Mouse (Mus musculus) mouse embryonic stem cell (cell line): ENCODE data around the gene Cadm3.

Source experiments
- in situ Hi-C, 2 experiments: fragments of 300-500 bp; cut with MboI; formaldehyde crosslinking; loops; 1 replicate in 1 of 2; 3 replicates in 1 of 2; pipeline ENCODE4 v1.14.3; 2019 to 2020; ENCODE audit warnings: low sequenced_read_pairs in 2 of 2, low pct_unique_long_range_greater_than_20kb in 1 of 2, mixed read lengths in 1 of 2; ENCODE audit not compliant: unreplicated experiment in 1 of 2

The Cadm3 gene

DNA sequence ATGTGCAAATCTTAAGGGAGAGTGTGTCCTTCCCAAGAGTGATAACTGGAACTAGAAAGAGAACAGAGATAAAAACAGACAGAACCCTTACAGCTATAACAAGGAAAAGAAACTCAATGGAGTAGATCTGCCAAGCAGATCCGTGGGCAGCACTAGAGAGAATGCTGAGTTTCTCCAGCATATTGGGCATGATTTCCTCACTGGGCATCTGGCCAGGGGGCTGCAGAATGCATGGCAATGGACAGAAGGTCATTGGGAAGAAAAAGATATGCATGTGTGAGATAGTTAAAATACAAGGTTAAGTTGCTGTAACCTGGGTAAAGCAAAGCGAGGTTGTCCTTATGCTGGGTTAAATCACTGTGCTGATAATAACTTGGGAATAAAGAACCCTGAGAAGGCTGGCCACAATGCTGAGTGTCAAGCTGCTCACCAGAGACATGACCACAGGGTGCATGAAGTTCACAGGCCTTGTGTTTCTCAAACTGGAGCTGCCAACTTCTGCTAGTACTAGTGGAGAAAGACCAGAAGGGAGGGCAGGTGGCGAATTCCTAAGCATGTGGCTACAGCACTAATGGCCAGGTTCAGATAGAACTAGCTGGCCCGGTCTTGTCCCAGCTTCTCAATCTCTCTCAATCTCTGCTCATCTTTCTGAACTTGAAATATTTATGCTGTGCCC, 3.2 kb downstream of the Cadm3 start:
- in situ Hi-C loops, result no loop called here

DNA sequence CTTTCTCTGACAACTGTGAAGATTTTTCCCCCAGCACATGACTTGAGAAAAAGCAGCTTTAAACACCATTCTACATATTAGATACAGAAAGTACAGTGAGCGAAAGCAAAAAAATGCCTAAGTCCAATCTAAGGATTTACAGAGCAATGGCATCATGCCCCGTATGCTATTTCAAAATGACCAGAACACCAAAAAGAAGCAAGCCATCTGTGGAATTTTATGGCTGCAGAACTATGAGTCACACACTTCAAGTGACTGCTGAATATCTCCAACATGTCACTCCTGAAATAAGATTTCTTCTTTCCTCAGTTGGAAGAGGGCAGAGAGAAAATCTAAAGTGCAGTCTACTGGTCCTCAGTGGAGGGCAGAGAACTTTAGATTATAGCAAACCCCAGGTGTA, 4.1 kb downstream of the Cadm3 start:
- in situ Hi-C loops, result no loop called here

DNA sequence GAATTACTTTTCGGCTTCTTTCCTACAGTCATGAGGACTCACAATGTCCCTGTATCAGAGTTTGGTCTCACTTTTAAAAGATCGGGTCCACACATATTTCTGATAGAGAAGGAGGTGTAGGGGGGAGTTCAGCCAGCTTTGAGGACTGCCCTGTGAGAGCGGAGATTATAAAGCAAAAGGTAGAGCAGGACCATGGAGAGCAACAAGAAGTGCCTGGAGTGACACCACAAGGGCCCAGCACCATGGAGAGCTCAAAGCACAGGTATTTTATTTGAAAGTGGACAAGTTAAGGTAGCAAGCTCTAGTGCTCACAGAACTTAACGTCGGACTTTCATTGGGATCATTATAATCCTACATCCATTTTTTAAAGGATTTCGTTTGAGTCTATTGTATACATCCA, 5.8 kb downstream of the Cadm3 start:
- in situ Hi-C loops, result no loop called here

DNA sequence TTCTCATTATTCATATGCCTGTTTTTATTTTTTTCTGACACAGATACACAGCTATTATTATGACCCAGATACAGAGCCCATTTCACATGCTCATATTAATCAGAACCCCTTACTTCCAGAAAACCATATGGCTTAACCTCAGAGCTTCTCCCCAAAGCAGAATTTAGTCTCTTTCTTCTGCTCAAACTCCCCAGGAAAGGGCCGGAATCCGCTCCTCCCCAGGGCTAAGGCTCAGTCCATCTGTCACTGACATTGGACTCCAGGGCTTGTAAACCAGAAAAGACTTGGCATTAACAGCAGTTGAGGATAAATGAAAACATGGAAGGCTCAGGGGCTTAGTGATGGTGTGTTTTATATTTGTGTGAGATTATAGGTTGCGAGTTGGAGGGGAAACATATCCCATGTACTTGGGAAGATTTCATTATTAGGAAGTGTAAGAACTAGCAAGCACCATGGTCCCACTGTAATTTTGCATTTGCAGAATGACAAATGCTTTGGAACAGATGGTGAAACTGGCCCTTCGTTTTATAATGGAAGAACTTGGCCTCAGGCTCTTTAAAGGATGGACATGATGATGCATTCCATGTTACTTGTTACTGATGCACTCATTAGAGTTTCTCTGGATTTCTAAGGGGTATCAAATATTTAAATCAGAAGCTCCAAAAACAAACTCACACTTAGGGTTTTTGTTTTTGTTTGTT, 7.8 kb downstream of the Cadm3 start:
- in situ Hi-C loops, result no loop called here

DNA sequence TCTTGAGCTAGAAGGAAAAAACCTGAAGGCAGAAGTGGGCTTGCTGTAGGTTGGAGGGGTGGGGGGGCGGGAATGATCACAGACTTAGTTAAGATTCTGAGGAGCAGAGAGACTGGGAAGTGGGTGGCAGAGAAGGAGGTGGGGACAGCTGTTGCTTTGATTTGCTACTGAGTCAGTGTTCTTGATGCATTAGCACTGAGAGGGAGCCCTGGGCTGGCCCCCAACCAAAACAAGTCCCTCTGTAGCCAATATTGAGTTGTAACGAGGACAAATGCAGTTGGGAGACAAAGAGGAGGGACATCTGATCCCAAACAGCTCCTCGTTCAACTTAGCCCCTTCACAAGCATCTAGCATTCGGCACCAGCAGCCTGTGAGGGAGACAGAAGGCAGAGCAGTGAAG, 9.7 kb downstream of the Cadm3 start:
- in situ Hi-C loops, result no loop called here

DNA sequence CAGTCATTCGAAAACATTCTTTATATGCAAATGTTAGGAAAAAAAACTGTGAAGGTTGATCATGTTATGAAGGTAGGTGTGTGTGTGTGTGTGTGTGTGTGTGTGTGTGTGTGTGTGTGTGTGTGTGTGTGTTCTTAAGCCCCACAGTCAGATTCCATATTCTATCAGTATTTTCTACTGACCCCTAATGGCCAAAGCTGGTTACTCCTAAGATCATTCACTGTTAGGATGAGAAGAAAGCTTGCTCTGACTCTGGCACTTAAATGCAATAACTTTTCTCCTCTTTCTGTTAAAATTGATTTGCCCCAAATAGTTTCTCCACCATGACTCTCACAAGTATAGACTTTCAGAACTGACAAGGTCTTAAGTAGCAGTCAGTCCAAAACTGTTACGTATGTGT, 10.8 kb downstream of the Cadm3 start:
- in situ Hi-C loops, result no loop called here

DNA sequence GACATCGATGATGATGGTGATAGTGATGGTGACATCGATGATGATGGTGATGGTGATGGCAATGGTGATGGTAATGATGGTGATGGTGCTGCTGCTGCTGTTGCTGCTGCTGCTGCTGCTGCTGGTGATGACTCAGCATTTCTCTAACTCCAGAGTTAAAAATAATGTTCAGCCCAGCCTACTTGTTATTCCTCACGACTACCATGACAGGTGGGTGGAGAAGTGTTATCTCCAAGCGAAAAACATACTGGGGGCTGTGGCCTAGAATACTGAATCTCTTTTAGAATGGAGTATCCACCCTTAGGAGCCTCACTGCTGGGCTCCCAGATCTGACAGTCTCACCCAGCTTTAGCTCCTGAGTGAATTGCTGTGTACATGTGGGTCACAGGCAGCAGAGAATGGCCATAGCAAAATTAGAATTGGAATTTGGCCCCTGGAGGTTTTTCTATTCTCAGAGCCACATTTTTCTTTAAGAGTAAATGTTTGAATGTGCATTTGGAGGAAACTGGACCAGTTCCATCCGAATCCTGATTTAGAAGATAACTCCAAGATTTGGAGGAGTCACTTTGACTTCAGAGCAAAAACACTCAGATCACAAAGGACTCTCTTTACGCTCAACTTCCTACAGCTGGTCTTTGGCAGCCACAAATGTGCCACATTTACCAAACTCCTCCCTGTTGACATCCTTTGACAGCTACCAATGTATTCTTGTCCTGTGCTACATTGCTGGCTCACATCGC, 12.2 kb downstream of the Cadm3 start:
- in situ Hi-C loops, result no loop called here

DNA sequence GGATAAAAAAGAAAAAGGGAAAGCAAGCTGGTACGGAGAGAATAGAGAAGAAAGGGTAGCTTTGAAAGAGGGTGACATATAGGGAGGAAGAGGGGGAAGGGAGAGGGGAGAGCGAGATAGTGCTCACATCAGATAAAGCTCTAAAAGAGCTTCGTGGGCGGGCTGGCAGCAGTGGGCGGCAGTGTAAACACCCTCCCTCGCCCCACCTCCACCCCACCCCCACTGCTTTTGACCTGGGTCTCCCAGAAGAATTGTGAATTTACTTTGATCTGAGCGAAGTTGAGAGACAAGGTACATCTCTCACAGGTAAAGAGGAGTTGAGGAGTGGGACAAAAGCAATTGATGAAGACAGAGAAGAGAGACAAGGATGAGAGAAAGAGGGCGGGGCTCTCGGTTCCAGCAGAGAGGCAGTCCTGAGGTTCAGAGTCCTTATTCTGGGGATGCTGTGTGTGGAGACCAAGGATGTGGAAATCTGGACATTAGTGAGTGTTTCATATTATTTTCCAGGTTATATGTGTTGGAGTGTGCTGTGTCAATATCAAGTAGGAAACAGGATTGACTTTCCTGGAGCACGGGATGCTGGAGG, 17.0 kb downstream of the Cadm3 start, which contains the start of gene Aim2:
Gene Aim2, plus strand, starts transcription at position 508 of the 586 bp plus-strand sequence.
- in situ Hi-C loops, result no loop called here

DNA sequence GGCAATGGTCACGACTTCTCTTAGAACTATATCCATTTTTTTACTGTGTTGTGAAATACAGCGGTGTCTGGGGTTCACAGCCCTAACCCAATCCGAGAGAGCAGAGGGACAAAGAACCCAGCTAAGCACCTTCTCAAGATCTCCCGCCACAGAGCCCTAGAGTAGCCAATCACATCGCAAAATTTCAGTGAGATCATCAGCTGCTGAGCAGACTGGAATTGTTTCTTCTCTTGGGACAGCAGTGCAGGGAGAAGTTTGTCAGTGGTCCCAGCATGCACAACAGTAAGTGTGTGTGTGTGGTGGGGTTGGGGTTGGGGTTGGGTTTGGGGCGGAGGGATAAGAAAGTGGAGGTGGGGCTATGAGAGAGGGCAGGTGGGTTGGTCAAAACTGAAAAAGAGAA, 17.5 kb downstream of the Cadm3 start:
- in situ Hi-C loops, result loop anchor here in 1 of 2 experiments (25.0 kb wide), 1 partner anchor 938 kb away; no protein-coding TSS in a partner anchor

DNA sequence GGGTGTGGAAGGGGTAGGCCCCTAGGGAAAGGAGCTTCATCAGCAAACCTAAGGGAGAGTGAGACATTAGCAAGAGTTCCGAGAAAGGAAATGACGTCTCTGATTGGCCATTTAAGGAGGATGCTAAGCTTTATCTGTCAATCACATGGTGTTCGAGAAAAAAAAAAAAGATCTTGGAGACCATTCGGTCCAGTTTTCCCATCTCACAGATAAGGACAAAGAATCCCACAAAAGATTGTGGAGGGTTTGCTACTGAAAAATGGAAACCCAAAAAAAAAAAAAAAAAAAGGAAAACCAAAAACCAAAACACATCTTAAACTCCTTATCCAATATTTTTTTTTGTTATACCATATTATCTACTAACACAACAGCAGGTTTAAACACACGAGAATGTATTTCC, 18.3 kb downstream of the Cadm3 start:
- in situ Hi-C loops, result loop anchor here in 1 of 2 experiments (25.0 kb wide), 1 partner anchor 937 kb away; no protein-coding TSS in a partner anchor

DNA sequence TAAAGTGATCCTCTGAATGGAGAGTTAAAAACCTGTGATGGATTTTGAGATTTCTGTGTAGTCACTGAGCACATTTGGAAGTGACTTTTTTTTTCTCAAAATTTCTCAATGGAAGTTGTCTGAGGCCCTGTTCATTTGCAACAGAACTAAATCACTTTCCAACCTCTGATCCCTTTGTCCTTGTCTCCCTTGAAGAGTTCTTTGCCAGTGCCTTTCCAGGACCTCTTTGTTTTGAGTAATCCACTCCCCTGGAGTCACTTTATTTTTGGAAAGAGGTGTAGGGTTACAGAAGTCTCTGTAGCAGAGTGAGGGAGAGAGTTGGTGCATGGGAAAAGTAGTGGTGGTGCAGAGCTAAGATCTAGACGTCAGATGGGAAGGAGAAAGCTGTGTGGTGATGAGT, 19.0 kb downstream of the Cadm3 start:
- in situ Hi-C loops, result loop anchor here in 1 of 2 experiments (25.0 kb wide), 1 partner anchor 936 kb away; no protein-coding TSS in a partner anchor

DNA sequence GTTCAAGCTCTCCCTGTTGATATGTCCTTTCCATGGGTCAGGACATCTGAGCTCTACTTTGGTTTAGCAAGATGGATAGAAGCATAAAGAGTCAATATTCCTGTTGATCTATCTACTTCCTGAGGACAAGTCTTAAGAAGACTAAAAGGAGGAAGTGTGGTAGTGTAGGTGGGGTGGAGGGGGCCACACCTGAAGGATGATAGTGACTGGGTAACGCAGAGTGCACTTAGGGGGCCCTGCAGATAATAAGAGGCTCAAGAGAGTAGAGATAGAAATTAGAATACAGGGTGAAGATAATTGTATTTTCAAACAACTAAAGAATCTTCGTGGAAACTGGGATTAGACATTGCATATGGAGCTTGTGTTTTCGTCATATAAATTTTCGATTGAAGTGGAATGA, 22.4 kb downstream of the Cadm3 start:
- in situ Hi-C loops, result loop anchor here in 1 of 2 experiments (25.0 kb wide), 1 partner anchor 933 kb away; no protein-coding TSS in a partner anchor

DNA sequence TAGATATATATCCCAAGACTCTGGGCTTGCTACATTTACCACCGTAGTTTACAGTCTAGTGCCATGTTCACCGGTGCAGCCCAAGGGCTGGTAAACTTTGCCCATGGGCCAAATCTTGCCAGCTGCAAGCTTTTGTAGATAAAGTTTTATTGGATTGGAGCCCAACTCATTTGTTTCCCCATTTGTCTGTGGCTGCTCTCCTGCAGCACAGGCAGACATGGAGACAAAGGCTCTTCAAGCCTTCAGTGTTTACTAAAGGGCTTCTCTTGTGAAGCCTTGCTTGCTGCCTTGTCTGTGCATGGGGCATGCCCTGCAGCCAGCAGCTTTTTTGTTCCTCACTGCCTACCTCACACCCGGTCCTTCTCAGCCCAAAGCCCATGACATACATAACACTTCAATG, 23.6 kb downstream of the Cadm3 start:
- in situ Hi-C loops, result loop anchor here in 1 of 2 experiments (25.0 kb wide), 1 partner anchor 932 kb away; no protein-coding TSS in a partner anchor

DNA sequence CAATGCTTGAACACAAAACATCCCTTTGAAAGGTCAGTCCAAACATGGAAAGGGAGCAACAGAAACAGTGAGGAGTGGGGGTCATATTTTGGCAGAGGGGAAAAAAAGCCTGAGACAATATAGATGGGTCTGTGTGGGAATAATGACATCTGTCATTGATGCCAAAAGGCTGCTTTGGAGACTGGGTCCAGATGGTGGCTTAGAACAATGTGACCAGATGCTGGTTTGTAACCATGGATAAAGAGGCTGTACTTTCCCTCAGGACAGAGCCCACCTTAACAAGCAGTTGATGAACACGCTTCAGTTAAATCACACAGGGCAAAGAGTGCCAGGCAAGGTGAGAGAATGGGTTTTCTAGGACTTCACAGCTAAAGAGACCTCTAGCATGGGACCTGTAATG, 25.1 kb downstream of the Cadm3 start:
- in situ Hi-C loops, result loop anchor here in 1 of 2 experiments (25.0 kb wide), 1 partner anchor 930 kb away; no protein-coding TSS in a partner anchor

DNA sequence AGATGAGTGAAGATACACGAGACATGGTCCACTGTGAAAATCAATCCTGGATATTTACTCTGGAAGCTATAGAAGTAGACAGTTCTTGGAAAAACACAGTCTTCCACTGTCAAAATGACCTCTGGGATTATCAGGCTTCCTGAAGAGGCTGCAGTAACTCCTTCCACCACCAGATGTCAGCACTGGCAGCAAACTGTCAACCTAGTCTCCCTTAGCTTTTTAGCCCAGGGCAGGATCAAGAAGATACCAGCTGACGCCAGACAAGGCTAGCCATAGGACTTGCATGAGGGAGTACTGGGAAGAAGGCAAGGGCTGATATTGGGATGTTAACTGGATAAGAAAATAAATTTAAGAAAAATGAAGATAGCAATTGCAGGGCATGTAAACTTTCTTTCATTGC, 28.0 kb downstream of the Cadm3 start:
- in situ Hi-C loops, result loop anchor here in 1 of 2 experiments (25.0 kb wide), 1 partner anchor 927 kb away; no protein-coding TSS in a partner anchor

DNA sequence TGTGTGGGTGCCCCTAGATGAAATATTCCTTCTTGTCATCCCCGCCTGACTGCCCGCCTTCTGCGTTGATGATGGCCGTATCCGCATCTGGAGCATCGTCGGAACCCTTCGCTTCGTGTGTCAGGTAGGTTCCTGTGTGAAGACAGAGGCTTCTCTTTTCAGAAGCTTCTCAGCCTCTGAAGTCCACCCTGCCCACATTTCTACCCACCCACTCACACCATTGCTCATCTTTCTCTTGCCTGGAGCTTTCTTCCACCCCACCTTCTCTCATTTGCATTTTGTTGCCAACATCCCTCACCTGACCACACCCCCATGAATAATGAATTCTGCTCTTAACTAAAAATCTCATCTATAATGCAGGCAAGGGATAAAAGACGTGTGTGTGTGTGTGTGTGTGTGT, 30.5 kb downstream of the Cadm3 start:
- in situ Hi-C loops, result loop anchor here in 1 of 2 experiments (25.0 kb wide), 1 partner anchor 925 kb away; no protein-coding TSS in a partner anchor

DNA sequence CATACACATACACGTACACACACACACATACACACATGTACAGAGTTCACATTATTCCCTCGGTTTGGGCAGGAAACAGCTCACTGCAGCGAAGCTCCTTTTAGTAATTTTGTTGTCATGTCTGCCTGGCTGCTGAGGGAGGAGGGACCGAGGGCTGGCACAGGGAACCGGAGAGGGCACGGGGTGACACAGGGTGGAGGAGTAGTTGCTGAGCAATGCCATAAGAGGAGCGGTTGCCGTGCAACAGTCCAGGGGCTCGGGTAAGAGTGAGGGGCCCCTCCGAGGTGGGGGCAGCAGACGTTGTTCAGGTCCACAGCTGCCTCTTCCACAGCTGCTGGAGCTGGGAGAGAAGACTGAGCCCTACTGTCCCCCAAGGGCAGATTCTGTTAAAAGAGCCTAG, 31.6 kb downstream of the Cadm3 start:
- in situ Hi-C loops, result loop anchor here in 1 of 2 experiments (25.0 kb wide), 1 partner anchor 924 kb away; no protein-coding TSS in a partner anchor
